Mouse (Mus musculus) MEL (cell line): ENCODE data around the gene Ccl12. TPM values are rescaled to one million over a fixed set of nuclear protein-coding genes. Genes with fewer than 3 reads are reported as not detected.

Source experiments
- DNase-seq: peaks from one replicate; pipeline ENCODE4 v3.0.0; 2011; ENCODE audit warnings: low read depth, low spot score
- H3K27ac ChIP-seq: 2 replicates; pipeline ENCODE4 v1.5.1; 2012; ENCODE audit warnings: low read depth, mild to moderate bottlenecking, control low read depth, low read length, moderate library complexity; ENCODE audit not compliant: control insufficient read depth
- H3K27me3 ChIP-seq, 2 experiments: fragments of 150-350 bp in 1 of 2; sonication (generic) in 1 of 2; 2 replicates each; pipeline ENCODE4 v1.6.1; 2012; ENCODE audit warnings: low read length in 2 of 2, mild to moderate bottlenecking in 2 of 2, improper control_type of control experiment in 1 of 2, moderate library complexity in 1 of 2; ENCODE audit not compliant: insufficient read depth in 2 of 2, control insufficient read depth in 1 of 2
- H3K36me3 ChIP-seq, 2 experiments: 2 replicates each; pipeline ENCODE4 v1.6.1; 2012 to 2014; ENCODE audit warnings: low read length in 2 of 2, improper control_type of control experiment in 1 of 2, inconsistent platforms in 1 of 2, mild to moderate bottlenecking in 1 of 2; ENCODE audit not compliant: insufficient read depth in 2 of 2, control insufficient read depth in 1 of 2
- H3K4me1 ChIP-seq, 2 experiments: fragments of 150-350 bp in 1 of 2; sonication (generic) in 1 of 2; 2 replicates each; pipeline ENCODE4 v1.6.1; 2012; ENCODE audit warnings: low read length in 2 of 2, improper control_type of control experiment in 1 of 2, mild to moderate bottlenecking in 1 of 2; ENCODE audit not compliant: insufficient read depth in 2 of 2, control insufficient read depth in 1 of 2
- H3K4me3 ChIP-seq, 2 experiments: fragments of 150-350 bp in 1 of 2; sonication (generic) in 1 of 2; 2 replicates each; pipeline ENCODE4 v1.5.1; 2012; ENCODE audit warnings: low read depth in 2 of 2, low read length in 2 of 2, mild to moderate bottlenecking in 2 of 2, moderate library complexity in 2 of 2, control low read depth in 1 of 2, improper control_type of control experiment in 1 of 2; ENCODE audit not compliant: control insufficient read depth in 1 of 2, insufficient read depth in 1 of 2
- H3K79me2 ChIP-seq: 2 replicates; pipeline ENCODE4 v1.6.1; 2012; ENCODE audit warnings: mild to moderate bottlenecking, low read length, moderate library complexity; ENCODE audit not compliant: control insufficient read depth, poor library complexity, insufficient read depth
- H3K9ac ChIP-seq: 2 replicates; pipeline ENCODE4 v1.6.1; 2012; ENCODE audit warnings: low read depth, mild to moderate bottlenecking, control low read depth, low read length, moderate library complexity; ENCODE audit not compliant: control insufficient read depth, poor library complexity, severe bottlenecking
- H3K9me3 ChIP-seq: fragments of 150-350 bp; sonication (generic); replicated peaks from 2 replicates; pipeline ENCODE4 v1.6.1; 2012; ENCODE audit warnings: mild to moderate bottlenecking, low read length, improper control_type of control experiment, moderate library complexity; ENCODE audit not compliant: insufficient read depth
- CHD1 ChIP-seq: IDR thresholded peaks from 2 replicates; pipeline ENCODE4 v1.6.1; 2012; ENCODE audit warnings: low read depth, mild to moderate bottlenecking, inconsistent platforms, low read length, improper control_type of control experiment
- CHD2 ChIP-seq: IDR thresholded peaks from 2 replicates; pipeline ENCODE4 v1.6.1; 2011; ENCODE audit warnings: low read length, improper control_type of control experiment
- CTCF ChIP-seq, 3 experiments: IDR thresholded peaks in 2 of 3; conservative IDR thresholded peaks in 1 of 3; 2 replicates each; pipeline ENCODE4 v1.5.1; 2011 to 2012; ENCODE audit warnings: low read length in 3 of 3, low read depth in 2 of 3, mild to moderate bottlenecking in 2 of 3, improper control_type of control experiment in 1 of 3, inconsistent platforms in 1 of 3, mixed read lengths in 1 of 3, moderate library complexity in 1 of 3; ENCODE audit not compliant: control insufficient read depth in 1 of 3, insufficient read depth in 1 of 3, poor library complexity in 1 of 3, severe bottlenecking in 1 of 3
- ELF1 ChIP-seq: IDR thresholded peaks from 2 replicates; pipeline ENCODE4 v1.6.1; 2014; ENCODE audit warnings: low read depth, mild to moderate bottlenecking, inconsistent platforms, low read length, improper control_type of control experiment, moderate library complexity
- ETS1 ChIP-seq: IDR thresholded peaks from 2 replicates; pipeline ENCODE4 v1.6.1; 2012; ENCODE audit warnings: low read depth, mild to moderate bottlenecking, inconsistent platforms, low read length, improper control_type of control experiment, moderate library complexity
- HCFC1 ChIP-seq: IDR thresholded peaks from 2 replicates; pipeline ENCODE4 v1.6.1; 2012; ENCODE audit warnings: low read depth, mild to moderate bottlenecking, inconsistent platforms, low read length, improper control_type of control experiment, moderate library complexity
- JUND ChIP-seq: IDR thresholded peaks from 2 replicates; pipeline ENCODE4 v1.6.1; 2011; ENCODE audit warnings: low read depth, mild to moderate bottlenecking, improper control_type of control experiment, low read length
- KAT2A ChIP-seq: conservative IDR thresholded peaks from 2 replicates; pipeline ENCODE4 v1.6.1; 2012; ENCODE audit warnings: low read depth, low read length, improper control_type of control experiment, inconsistent platforms
- MAX ChIP-seq: IDR thresholded peaks from 2 replicates; pipeline ENCODE4 v1.6.1; 2011; ENCODE audit warnings: low read length, improper control_type of control experiment
- MAZ ChIP-seq: IDR thresholded peaks from 2 replicates; pipeline ENCODE4 v1.6.1; 2012; ENCODE audit warnings: low read depth, mild to moderate bottlenecking, inconsistent platforms, low read length, improper control_type of control experiment
- MXI1 ChIP-seq: IDR thresholded peaks from 2 replicates; pipeline ENCODE4 v1.6.1; 2011; ENCODE audit warnings: mild to moderate bottlenecking, low read depth, low read length, improper control_type of control experiment
- MYB ChIP-seq: IDR thresholded peaks from 2 replicates; pipeline ENCODE4 v1.6.1; 2011; ENCODE audit warnings: mild to moderate bottlenecking, low read depth, low read length, improper control_type of control experiment
- NELFE ChIP-seq: IDR thresholded peaks from 2 replicates; pipeline ENCODE4 v1.6.1; 2011; ENCODE audit warnings: low read depth, low read length, improper control_type of control experiment
- NRF1 ChIP-seq: IDR thresholded peaks from 2 replicates; pipeline ENCODE4 v1.6.1; 2014; ENCODE audit warnings: low read depth, mild to moderate bottlenecking, inconsistent platforms, low read length, improper control_type of control experiment, moderate library complexity; ENCODE audit not compliant: poor library complexity, insufficient read depth, severe bottlenecking
- POLR2AphosphoS2 ChIP-seq: IDR thresholded peaks from 2 replicates; pipeline ENCODE4 v1.6.1; 2011; ENCODE audit warnings: low read length, improper control_type of control experiment
- POLR2AphosphoS5 ChIP-seq: IDR thresholded peaks from 2 replicates; pipeline ENCODE4 v1.6.1; 2012; ENCODE audit warnings: low read depth, borderline replicate concordance, mild to moderate bottlenecking, inconsistent platforms, low read length, moderate library complexity, mixed read lengths
- RAD21 ChIP-seq: IDR thresholded peaks from 2 replicates; pipeline ENCODE4 v1.6.1; 2011; ENCODE audit warnings: mild to moderate bottlenecking, low read depth, low read length, improper control_type of control experiment
- RCOR1 ChIP-seq: IDR thresholded peaks from 2 replicates; pipeline ENCODE4 v1.6.1; 2012; ENCODE audit warnings: low read depth, mild to moderate bottlenecking, inconsistent platforms, low read length, improper control_type of control experiment
- SIN3A ChIP-seq: IDR thresholded peaks from 2 replicates; pipeline ENCODE4 v1.6.1; 2012; ENCODE audit warnings: low read length, improper control_type of control experiment, inconsistent platforms
- SMC3 ChIP-seq: IDR thresholded peaks from 2 replicates; pipeline ENCODE4 v1.6.1; 2011; ENCODE audit warnings: low read depth, low read length, improper control_type of control experiment
- TAL1 ChIP-seq: IDR thresholded peaks from 2 replicates; pipeline ENCODE4 v1.6.1; 2012; ENCODE audit warnings: mild to moderate bottlenecking, inconsistent platforms, low read length, moderate library complexity, mixed read lengths
- TBP ChIP-seq: IDR thresholded peaks from 2 replicates; pipeline ENCODE4 v1.8.0; 2011; ENCODE audit warnings: low read depth, low read length, improper control_type of control experiment
- USF2 ChIP-seq, 2 experiments: IDR thresholded peaks; 2 replicates each; pipeline ENCODE4 v1.6.1; 2011 to 2012; ENCODE audit warnings: improper control_type of control experiment in 2 of 2, low read length in 2 of 2, borderline replicate concordance in 1 of 2, inconsistent platforms in 1 of 2, low read depth in 1 of 2, mild to moderate bottlenecking in 1 of 2; ENCODE audit not compliant: insufficient read depth in 1 of 2
- ZC3H11A ChIP-seq: IDR thresholded peaks from 2 replicates; pipeline ENCODE4 v1.6.1; 2012; ENCODE audit warnings: low read depth, mild to moderate bottlenecking, inconsistent platforms, low read length, improper control_type of control experiment
- ZMIZ1 ChIP-seq: IDR thresholded peaks from 2 replicates; pipeline ENCODE4 v1.6.1; 2012; ENCODE audit warnings: low read depth, mild to moderate bottlenecking, inconsistent platforms, low read length, improper control_type of control experiment, moderate library complexity
- ZNF384 ChIP-seq: IDR thresholded peaks from 2 replicates; pipeline ENCODE4 v1.6.1; 2012; ENCODE audit warnings: low read depth, mild to moderate bottlenecking, inconsistent platforms, low read length, improper control_type of control experiment
- polyA plus RNA-seq, 2 experiments: library from polyadenylated mRNA; stranded (reverse) in 1 of 2; unstranded in 1 of 2; fragments of >175 nt in 1 of 2; fragments of >200 nt in 1 of 2; gene quantifications; 2 replicates each; pipeline versions ENCODE4 v1.2.1 to v1.2.4; 2012; ENCODE audit warnings: low replicate concordance in 2 of 2, low read depth in 1 of 2; ENCODE audit not compliant: insufficient read length in 2 of 2, insufficient read depth in 1 of 2, missing spikeins in 1 of 2
- total RNA-seq: library from RNA; depleted of rRNA; stranded (reverse); fragments of 300-350 nt; gene quantifications from 2 replicates; pipeline ENCODE4 v1.2.3, GENCODE M21; 2012

Ccl12 gene
- total and polyA plus RNA-seq, 3 experiments: not detected

DNA sequence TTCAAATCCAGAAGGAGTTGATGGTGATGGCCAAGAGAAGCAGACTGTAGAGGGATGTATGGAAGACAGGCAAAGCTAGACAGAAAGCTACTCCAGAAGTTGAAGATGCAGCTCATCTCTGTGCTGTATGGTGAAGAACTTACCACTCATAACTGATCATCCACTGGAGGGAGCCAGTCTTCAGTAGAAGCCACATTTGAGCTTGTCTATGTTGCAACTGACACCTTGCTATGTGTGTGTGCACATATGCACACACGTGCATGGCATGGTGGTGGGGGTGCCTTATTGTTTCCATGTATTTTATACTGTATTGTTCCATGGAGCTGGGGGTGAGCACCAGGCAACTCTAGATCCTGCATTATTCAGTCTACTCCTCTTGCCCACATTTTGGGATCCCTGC is 29.3 kb upstream of the Ccl12 start:
- H3K36me3 ChIP-seq: no peaks in the 10 kb centered on the region
- no peaks in the 10 kb centered on the region for H3K4me1 ChIP-seq
- H3K9ac ChIP-seq: no peak overlapping the region
- no peaks in the 10 kb centered on the region for H3K27me3 ChIP-seq
- no peaks in the 10 kb centered on the region for H3K9me3 ChIP-seq
- DNase-seq: no peak
- no peak for TF ChIP-seq HCFC1
- no peak for TF ChIP-seq JUND
- TF ChIP-seq ETS1: no peak
- no peak for TF ChIP-seq SIN3A
- no peak for TF ChIP-seq RCOR1
- no peak for TF ChIP-seq ELF1
- no peak for TF ChIP-seq CHD1
- TF ChIP-seq MYB: no peak
- no peak for TF ChIP-seq MAX
- TF ChIP-seq CTCF (IDR thresholded peaks at IDR 0.05 in 2 of 3, conservative IDR thresholded peaks at IDR 0.05 in 1 of 3; ENCODE audit: control insufficient read depth in 1 of 3, insufficient read depth in 1 of 3, low read depth in 2 of 3, low read length in 3 of 3, poor library complexity in 1 of 3, severe bottlenecking in 1 of 3): no peak
- TF ChIP-seq NELFE: no peak
- TF ChIP-seq, all 39 proteins: peak for 0
- Histone ChIP-seq H3K27ac (no peak overlapping the region), H3K4me3 (no peak overlapping the region), H3K79me2 (no peaks in the 10 kb centered on the region)

DNA sequence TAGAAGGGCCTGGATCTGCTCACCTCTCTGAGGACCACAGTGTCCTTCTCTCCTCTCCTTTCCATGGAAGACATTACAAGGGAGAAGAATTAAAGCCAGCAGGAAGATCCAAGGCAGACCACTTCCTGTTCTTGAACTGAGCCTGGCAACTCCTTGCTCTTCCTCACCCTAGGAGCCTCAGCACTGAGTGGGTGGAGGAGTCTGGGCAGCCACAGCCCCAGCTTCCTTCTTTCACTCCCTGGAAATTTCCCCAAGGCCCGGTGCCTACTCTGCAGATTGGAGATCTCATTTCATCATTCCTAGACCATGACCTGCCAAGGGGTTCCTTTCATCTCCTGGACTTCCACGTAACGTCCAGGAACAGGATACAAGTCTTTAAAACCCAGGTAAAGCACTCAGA is 28.7 kb upstream of the Ccl12 start:
- no peaks in the 10 kb centered on the region for H3K27me3 ChIP-seq
- H3K36me3 ChIP-seq: no peaks in the 10 kb centered on the region
- no peaks in the 10 kb centered on the region for H3K9me3 ChIP-seq

DNA sequence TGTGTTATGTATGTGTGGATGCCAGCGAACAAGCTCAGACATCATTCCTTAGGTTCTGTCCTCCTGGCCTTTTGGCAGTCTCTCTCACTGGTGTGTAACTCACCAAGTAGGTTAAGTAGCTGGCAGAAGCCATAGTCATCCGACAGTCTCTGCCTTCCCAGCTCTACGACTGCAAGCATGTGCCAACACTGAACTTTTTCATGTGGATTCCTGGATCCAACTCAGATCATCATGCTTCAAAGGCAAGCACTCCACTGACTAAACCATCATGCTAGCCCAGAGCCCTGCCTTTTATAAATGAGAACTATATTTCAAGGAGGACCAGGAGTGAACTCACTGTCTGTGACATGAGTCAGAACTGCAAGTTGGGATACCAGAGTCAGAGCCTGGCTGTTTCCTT is 28.0 kb upstream of the Ccl12 start:
- Histone ChIP-seq H3K9me3 (no peaks in the 10 kb centered on the region), H3K27me3 (no peaks in the 10 kb centered on the region), H3K4me1 (no peaks in the 10 kb centered on the region), H3K9ac (no peak overlapping the region), H3K36me3 (no peaks in the 10 kb centered on the region), H3K27ac (no peak overlapping the region), H3K79me2 (no peaks in the 10 kb centered on the region)
- DNase-seq: no peak
- no peak for TF ChIP-seq HCFC1
- TF ChIP-seq ZNF384: no peak
- no peak for TF ChIP-seq MXI1
- TF ChIP-seq TBP: no peak
- no peak for TF ChIP-seq CHD2
- TF ChIP-seq POLR2AphosphoS5: no peak
- TF ChIP-seq JUND: no peak
- no peak for TF ChIP-seq POLR2AphosphoS2
- no peak for TF ChIP-seq USF2 (IDR thresholded peaks at IDR 0.05; ENCODE audit: borderline replicate concordance in 1 of 2, insufficient read depth in 1 of 2, low read depth in 1 of 2, low read length in 2 of 2)
- no peak for TF ChIP-seq SMC3
- no peak for TF ChIP-seq ELF1
- TF ChIP-seq CHD1: no peak
- TF ChIP-seq TAL1: no peak
- no peak for TF ChIP-seq SIN3A
- TF ChIP-seq, all 39 proteins: peak for 0
- H3K4me3 ChIP-seq: no peak overlapping the region

More for the DNA sequence above, 28.7 kb upstream of the Ccl12 start:
- Histone ChIP-seq H3K4me1 (no peaks in the 10 kb centered on the region), H3K9ac (no peak overlapping the region), H3K27ac (no peak overlapping the region), H3K4me3 (no peak overlapping the region), H3K79me2 (no peaks in the 10 kb centered on the region)
- no peak for DNase-seq
- no peak for TF ChIP-seq MYB
- TF ChIP-seq CHD1: no peak
- TF ChIP-seq KAT2A: no peak
- no peak for TF ChIP-seq RAD21
- no peak for TF ChIP-seq ZC3H11A
- TF ChIP-seq TBP: no peak
- TF ChIP-seq RCOR1: no peak
- TF ChIP-seq NRF1: no peak
- no peak for TF ChIP-seq USF2 (IDR thresholded peaks at IDR 0.05; ENCODE audit: borderline replicate concordance in 1 of 2, insufficient read depth in 1 of 2, low read depth in 1 of 2, low read length in 2 of 2)
- no peak for TF ChIP-seq MAZ
- TF ChIP-seq ZMIZ1: no peak
- no peak for TF ChIP-seq POLR2AphosphoS5
- TF ChIP-seq NELFE: no peak
